Mouse (Mus musculus): ENCODE measurements around the gene Lrrc71. TPM values are rescaled to one million over a fixed set of nuclear protein-coding genes. Genes with fewer than 3 reads are reported as not detected.
A peak's percentile ranks its signal among the peaks of the same experiment; 100 is the strongest.

Lrrc71 gene
- polyA plus RNA-seq (2012; ENCODE audit: insufficient read depth, low replicate concordance), result 7.0 and 16.6 TPM in 2 replicates

DNA sequence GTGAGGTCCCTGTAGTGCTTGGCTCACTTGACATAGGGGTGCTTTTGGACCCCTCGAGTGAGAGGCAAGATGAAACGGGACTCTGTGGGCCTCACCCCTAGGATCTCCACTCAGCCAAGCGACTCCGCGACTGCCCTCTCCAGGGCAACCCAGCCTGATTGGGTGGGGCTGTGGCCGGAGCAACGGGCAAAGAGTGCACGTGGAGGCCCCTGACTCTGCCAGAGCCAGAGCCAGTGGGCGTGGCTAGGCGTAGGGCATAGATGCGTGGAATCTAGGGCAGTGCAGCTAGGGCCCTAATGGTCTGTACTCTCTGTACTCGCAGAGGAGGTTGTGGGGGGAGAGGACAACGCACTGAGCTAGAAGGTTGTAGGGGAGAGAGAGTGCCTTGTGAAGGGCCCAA lies at the start of gene Lrrc71:
Gene Lrrc71 (minus strand): TSS at position 195 of the 400 bp plus-strand sequence.
- Histone ChIP-seq H3K27me3 (replicated peaks) (no peaks in the 10 kb centered on the region), H3K4me3 (replicated peaks) (no peak within 1 kb of the TSS), H3K36me3 (replicated peaks; ENCODE audit: low read length) (peaks cover 94% of the 10 kb centered on the region), H3K4me1 (peaks cover 52% of the 10 kb centered on the region), H3K9me3 (no peaks in the 10 kb centered on the region)
- TF ChIP-seq FLI1 (IDR thresholded peaks at IDR 0.05; ENCODE audit: low read length) (no peak), GATA1 (IDR thresholded peaks at IDR 0.05; ENCODE audit: borderline replicate concordance, low read length) (no peak)

DNA sequence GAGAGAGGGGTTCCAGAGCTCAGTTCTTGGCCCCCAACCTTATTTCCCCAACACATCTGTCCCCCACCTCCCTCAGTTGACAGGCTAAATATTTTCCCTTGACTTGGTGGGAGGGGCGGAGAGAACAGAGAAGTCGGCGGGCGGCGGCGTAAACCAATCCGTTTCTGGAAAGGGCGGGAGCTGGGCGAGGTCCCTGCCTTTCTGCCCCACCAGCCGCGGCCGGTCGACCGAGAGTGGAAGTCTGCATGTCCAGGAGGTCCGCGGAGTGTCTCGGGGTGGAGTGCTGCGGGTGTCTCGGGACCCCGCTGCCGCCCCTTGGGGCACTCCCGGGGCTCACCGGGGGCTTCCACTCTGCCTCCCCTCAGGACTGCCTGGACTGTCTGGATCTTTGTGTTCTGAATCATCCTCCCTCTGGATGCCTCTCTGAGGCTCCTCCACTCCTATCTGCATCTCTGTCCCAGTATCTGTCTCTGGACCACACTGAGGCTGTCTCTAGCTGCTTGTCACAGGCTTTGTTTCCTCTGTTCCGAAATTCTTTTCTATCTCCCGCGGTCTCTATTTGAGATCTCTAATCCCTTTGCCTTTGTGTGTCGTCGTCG lies 48.4 kb upstream of the Lrrc71 start, which contains the start of gene Insrr:
Gene Insrr (plus strand): TSS at position 216 of the 599 bp plus-strand sequence.
- H3K36me3 ChIP-seq (replicated peaks; ENCODE audit: low read length), result no peaks in the 10 kb centered on the region
- TF ChIP-seq FLI1 (IDR thresholded peaks at IDR 0.05; ENCODE audit: low read length), result no peak
- TF ChIP-seq GATA1 (IDR thresholded peaks at IDR 0.05; ENCODE audit: borderline replicate concordance, low read length), result no peak
- H3K9me3 ChIP-seq, result no peaks in the 10 kb centered on the region
- peaks cover 25% of the 10 kb centered on the region for H3K4me1 ChIP-seq
- H3K4me3 ChIP-seq (replicated peaks), result peak within 1 kb of the TSS; percentile 65
- peaks cover 99% of the 10 kb centered on the region for H3K27me3 ChIP-seq (replicated peaks)

DNA sequence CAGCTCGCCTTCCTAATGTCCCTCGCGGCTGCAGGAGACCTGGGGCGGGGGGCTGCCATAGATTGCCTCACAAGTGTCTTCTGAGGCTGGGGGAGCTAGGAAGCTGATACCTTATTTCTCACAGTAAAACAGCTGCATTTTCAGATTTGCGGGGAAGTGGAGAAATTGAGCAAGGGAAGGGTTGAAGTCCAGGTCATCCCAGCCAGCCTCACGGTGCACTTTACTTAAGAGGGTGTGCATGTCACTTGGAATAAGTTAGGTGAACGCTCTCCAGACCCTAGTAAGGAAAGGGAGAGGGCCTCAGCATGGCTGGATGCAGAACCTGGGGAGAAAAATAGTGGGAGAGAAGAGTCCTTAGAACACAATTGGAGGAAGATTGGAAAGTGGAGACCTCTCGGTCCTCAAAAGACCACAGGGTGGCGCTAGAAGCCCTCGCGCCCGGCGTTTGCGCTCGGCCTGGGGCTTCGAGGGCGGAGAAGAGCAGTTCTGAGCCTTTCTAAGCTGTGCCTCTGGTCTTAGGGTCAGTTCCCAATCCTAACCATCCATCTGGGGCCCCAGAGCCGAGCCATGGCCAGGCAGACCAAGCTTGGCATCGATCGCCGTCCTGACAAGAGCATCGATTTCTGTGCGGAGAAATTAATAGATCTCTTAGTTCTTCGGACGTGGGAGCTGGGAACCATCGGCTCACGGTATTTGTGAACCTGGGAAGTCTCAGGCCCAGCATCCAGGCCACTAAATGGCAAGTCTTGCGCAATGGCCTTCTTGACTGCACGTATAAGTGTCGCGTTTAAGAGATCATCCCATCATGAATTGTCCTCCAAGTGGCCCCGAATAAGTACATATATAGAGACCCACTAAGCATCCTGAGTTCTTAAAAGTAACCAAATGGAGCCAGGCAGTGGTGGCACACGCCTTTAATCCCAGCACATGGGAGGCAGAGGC lies 47.2 kb upstream of the Lrrc71 start:
- no peaks in the 10 kb centered on the region for H3K9me3 ChIP-seq
- no peak for TF ChIP-seq FLI1 (IDR thresholded peaks at IDR 0.05; ENCODE audit: low read length)
- TF ChIP-seq GATA1 (IDR thresholded peaks at IDR 0.05; ENCODE audit: borderline replicate concordance, low read length), result no peak
- H3K4me3 ChIP-seq (replicated peaks), result peak overlapping the region; percentile 75
- H3K4me1 ChIP-seq, result peaks cover 25% of the 10 kb centered on the region
- H3K36me3 ChIP-seq (replicated peaks; ENCODE audit: low read length), result no peaks in the 10 kb centered on the region
- H3K27me3 ChIP-seq (replicated peaks), result peaks cover 98% of the 10 kb centered on the region

DNA sequence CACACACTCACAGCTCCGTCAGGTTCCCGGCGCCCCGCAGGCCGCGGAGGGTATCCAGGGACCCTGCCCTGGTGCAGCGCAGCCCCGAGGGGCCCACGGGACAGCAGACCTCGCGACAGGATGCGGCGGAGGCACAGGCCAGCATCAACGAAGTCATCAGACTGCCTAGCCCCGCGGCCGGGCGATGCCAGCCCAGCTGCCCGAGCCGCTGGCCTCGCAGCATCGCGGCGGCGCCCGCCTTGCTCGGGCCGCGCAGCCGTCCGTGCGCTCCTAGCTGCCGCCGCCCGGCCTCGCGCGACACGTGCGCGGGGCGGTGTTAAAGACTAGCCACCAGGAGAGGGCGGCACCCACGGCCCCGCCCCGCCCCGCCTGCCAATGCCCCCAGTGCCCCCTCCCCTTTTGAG lies 46.5 kb upstream of the Lrrc71 start, which contains the start of gene Ntrk1:
Gene Ntrk1 (minus strand): TSS at position 241 of the 404 bp plus-strand sequence.
- no peaks in the 10 kb centered on the region for H3K36me3 ChIP-seq (replicated peaks; ENCODE audit: low read length)
- H3K4me3 ChIP-seq (replicated peaks), result peak within 1 kb of the TSS; percentile 75
- no peaks in the 10 kb centered on the region for H3K9me3 ChIP-seq
- H3K4me1 ChIP-seq, result peaks cover 25% of the 10 kb centered on the region
- no peak for TF ChIP-seq FLI1 (IDR thresholded peaks at IDR 0.05; ENCODE audit: low read length)
- TF ChIP-seq GATA1 (IDR thresholded peaks at IDR 0.05; ENCODE audit: borderline replicate concordance, low read length), result no peak
- peaks cover 98% of the 10 kb centered on the region for H3K27me3 ChIP-seq (replicated peaks)

DNA sequence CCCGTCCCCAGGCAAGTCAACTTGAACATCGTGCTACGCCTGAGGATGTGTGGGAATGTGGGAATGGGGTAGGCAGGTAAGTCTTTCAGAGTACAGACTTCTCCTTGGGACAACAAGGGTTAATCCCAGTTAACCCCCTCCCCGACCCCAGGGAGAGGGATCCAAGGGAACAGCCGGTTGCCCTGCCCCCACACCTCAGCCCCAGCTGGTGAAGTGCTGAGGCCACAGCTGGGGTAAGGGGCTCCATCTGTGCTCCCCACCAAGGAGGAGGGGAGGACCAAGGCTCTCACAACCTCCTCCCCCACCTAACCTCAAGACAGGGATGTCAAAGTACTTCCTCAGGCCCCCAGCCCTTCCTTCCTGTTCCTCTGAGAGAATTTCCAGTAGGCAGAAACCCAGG lies 41.3 kb upstream of the Lrrc71 start:
- no peak overlapping the region for H3K4me3 ChIP-seq (replicated peaks)
- H3K36me3 ChIP-seq (replicated peaks; ENCODE audit: low read length), result no peaks in the 10 kb centered on the region
- H3K9me3 ChIP-seq, result no peaks in the 10 kb centered on the region
- H3K27me3 ChIP-seq (replicated peaks), result peaks cover 95% of the 10 kb centered on the region
- TF ChIP-seq GATA1 (IDR thresholded peaks at IDR 0.05; ENCODE audit: borderline replicate concordance, low read length) (no peak), FLI1 (IDR thresholded peaks at IDR 0.05; ENCODE audit: low read length) (no peak)
- peaks cover 4% of the 10 kb centered on the region for H3K4me1 ChIP-seq

DNA sequence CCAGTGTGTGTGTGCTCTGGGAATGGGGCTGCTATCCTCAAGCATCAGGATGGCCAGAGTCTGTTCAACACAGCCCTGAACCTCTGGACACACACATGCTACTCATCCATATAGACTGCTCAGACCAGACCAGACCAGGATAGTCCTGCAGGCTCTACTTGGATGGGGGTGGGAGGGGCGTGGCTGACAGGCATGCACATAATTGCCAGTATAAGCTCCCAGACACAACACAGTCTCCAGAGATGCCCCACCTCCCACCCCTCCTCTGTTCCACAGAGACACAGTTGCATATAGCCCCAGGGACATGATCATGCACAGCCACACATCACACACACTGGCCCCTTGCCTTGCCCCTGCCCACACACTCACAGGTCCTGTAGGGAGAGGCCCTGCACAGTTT lies 40.8 kb upstream of the Lrrc71 start:
- no peaks in the 10 kb centered on the region; the same call in 1 of the 2 replicates for H3K4me1 ChIP-seq
- TF ChIP-seq GATA1 (IDR thresholded peaks at IDR 0.05; ENCODE audit: borderline replicate concordance, low read length) (no peak), FLI1 (IDR thresholded peaks at IDR 0.05; ENCODE audit: low read length) (no peak)
- H3K36me3 ChIP-seq (replicated peaks; ENCODE audit: low read length), result no peaks in the 10 kb centered on the region
- peaks cover 92% of the 10 kb centered on the region for H3K27me3 ChIP-seq (replicated peaks)
- no peak overlapping the region for H3K4me3 ChIP-seq (replicated peaks)
- no peaks in the 10 kb centered on the region for H3K9me3 ChIP-seq

DNA sequence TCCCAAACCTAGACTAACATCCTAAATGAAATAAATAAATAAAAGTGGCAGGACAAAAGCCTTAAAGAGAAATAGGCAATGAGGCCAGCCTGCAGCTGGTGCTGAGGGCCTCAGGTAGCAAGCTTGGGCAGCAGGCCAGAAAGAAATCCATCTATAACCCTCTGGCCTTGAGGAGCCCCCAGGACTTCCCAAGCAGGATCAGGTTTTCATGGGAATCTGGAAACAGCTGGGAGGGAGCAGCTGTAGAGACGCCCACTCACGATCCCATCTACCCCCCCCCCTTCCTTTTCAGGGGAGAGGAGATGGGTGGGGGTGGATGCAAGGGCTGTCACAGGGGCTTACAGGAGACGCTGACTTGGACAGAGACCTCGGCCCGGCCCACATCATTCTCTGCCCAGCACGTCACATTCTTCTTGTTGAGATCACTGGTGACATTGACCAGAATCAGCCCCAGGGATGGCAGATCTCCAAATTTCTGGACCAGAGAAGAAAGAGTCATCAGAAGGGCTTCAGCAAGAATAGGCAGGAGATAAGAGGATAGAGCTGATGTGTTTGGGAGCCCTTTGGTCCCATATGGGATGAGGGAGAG lies 37.3 kb upstream of the Lrrc71 start:
- H3K9me3 ChIP-seq, result no peaks in the 10 kb centered on the region
- no peak overlapping the region for H3K4me3 ChIP-seq (replicated peaks)
- H3K36me3 ChIP-seq (replicated peaks; ENCODE audit: low read length), result no peaks in the 10 kb centered on the region
- TF ChIP-seq FLI1 (IDR thresholded peaks at IDR 0.05; ENCODE audit: low read length) (no peak), GATA1 (IDR thresholded peaks at IDR 0.05; ENCODE audit: borderline replicate concordance, low read length) (no peak)
- no peaks in the 10 kb centered on the region for H3K4me1 ChIP-seq
- peaks cover 92% of the 10 kb centered on the region for H3K27me3 ChIP-seq (replicated peaks)

DNA sequence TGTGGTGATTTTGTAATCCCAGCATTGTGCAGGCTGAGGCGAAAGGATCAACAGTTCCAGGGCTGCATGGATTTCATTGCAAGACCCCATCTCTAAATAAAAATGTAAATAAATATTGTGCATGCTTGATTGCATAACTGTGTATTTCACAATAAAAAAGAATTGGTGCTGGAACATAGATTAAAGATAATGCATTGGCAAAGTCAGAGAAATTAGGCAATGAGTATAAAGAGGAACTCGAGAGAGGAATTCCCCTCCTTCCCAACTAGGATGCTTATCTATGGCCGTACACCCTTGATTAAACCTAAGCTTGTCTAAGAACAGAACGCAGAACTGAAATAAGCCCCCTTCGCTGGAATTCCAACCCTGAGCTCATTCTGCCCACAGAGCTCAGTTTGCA lies 36.7 kb upstream of the Lrrc71 start:
- TF ChIP-seq GATA1 (IDR thresholded peaks at IDR 0.05; ENCODE audit: borderline replicate concordance, low read length), result no peak
- TF ChIP-seq FLI1 (IDR thresholded peaks at IDR 0.05; ENCODE audit: low read length), result no peak
- Histone ChIP-seq H3K4me3 (replicated peaks) (no peak overlapping the region), H3K9me3 (no peaks in the 10 kb centered on the region), H3K36me3 (replicated peaks; ENCODE audit: low read length) (no peaks in the 10 kb centered on the region), H3K27me3 (replicated peaks) (peaks cover 92% of the 10 kb centered on the region), H3K4me1 (no peaks in the 10 kb centered on the region)

DNA sequence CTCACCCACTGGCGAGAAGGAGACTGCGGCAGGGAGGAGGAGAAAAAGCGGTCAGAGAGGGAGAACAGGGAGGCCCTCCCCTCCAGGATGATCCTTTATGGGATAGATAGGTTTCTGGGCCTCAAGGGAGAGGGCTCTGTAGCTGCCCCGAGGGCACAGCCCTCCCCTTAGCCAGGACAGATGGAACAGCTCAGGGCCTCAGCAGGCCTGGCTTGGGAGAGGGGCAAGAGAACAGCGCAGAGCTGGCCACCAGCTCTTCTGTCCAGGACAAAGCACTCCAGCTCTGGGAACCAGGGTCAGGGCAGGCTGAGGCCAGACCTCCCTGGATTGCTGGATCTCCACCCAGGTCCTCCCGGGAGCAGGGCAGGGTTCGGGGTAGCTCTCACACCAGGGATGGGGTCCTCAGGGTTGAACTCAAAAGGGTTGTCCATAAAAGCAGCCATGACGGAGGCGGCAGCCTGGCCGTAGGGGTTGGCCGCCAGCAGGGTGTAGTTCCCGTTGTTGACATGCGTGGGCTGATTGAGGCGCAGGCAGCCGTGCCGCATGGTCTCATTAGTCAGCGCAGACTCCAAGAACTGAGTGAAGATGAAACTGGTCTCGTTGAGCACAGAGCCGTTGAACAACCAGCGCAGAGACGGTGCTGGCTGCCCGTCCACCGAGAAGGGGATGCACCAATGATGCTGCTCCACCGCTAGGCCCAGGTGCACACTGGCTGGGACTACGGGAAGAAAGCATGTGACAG lies 35.0 kb upstream of the Lrrc71 start:
- Histone ChIP-seq H3K4me3 (replicated peaks) (no peak overlapping the region), H3K9me3 (no peaks in the 10 kb centered on the region), H3K36me3 (replicated peaks; ENCODE audit: low read length) (no peaks in the 10 kb centered on the region), H3K27me3 (replicated peaks) (peaks cover 91% of the 10 kb centered on the region), H3K4me1 (peaks cover 4% of the 10 kb centered on the region; the same call in 1 of the 2 replicates)
- TF ChIP-seq FLI1 (IDR thresholded peaks at IDR 0.05; ENCODE audit: low read length), result no peak
